Mouse (Mus musculus): Measurements from ENCODE around the gene Pbx1. TPM values are rescaled to one million over a fixed set of nuclear protein-coding genes. Genes with fewer than 3 reads are reported as not detected.

The Pbx1 gene
- total RNA-seq, 4 experiments from 2014 or later = 136 to 166 (median 145) TPM

DNA sequence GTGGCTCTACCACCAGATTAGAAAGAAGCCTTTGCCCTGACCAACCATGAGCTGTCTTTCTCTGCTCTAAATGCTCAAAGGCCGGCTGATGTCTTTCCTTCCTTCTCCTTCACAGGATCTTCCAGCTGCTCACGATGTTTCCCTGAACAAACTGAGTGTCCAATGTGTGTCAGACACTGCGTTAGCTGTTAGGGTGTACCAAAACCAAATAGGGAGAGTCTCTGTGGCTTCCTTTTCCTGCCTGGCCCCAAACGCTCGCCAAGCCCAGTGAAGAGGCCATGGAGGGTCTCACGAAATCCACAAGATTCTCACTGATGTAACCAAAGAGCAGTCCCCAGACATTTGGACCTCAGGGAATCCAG lies 47.5 kb downstream of the Pbx1 start:
- DNase-seq (ENCODE audit: low spot score in 2 of 2) = no peak

DNA sequence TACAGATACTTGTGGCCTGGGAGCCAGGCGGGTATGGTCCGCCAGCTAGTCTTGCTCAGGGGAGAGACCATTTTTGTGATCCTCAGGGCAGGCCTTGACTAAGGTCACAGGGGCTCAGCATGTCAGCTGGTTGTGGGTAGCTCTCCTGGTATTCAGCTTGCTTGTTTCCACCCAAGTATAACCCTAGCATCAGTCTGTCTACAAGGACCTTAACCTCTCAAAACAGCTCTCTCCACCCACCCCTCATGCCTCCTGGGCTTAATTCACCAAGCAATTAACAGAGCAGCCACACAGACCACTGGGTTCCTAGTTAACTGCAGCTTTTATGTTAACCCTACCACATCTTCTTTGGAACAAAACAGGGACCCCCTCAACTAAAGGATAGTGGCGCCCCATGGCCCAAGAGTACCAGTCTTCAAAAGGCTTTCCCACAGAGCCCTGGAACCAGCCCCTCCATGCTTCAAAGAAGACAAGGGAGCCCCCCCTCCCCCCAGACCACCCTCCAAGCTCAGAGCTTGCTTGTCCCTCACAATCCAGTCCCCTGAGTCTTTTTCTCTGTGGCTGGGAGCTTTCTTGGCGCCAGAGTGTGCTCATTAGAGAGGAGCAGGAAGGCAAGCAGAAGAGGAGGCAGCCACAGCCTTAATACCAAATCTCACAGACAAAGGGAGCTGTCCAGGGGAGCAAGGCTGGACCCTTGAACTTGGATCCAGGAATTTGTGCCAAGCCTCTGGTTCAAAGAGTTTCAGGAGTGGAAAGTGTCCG lies 48.1 kb downstream of the Pbx1 start:
- peak in 1 of 2 experiments; percentile 44 for DNase-seq (ENCODE audit: low spot score in 2 of 2)

DNA sequence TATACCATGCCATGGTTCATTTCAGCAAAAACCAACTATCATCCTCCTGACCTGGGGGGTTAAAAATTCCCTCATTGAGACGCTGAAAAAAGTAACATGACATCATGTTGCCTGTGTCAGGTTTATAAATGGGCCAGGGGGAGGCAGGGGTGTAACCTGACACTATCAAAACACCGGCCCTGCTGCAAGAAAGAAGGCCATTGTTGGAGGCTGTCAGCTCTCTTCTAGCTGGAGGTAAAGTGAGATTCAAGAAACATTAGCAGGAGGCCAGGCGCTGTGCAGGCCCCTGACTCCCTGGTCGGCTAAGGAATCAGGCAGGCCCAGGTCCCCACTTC lies 49.3 kb downstream of the Pbx1 start:
- no peak for DNase-seq (ENCODE audit: low spot score in 2 of 2)

DNA sequence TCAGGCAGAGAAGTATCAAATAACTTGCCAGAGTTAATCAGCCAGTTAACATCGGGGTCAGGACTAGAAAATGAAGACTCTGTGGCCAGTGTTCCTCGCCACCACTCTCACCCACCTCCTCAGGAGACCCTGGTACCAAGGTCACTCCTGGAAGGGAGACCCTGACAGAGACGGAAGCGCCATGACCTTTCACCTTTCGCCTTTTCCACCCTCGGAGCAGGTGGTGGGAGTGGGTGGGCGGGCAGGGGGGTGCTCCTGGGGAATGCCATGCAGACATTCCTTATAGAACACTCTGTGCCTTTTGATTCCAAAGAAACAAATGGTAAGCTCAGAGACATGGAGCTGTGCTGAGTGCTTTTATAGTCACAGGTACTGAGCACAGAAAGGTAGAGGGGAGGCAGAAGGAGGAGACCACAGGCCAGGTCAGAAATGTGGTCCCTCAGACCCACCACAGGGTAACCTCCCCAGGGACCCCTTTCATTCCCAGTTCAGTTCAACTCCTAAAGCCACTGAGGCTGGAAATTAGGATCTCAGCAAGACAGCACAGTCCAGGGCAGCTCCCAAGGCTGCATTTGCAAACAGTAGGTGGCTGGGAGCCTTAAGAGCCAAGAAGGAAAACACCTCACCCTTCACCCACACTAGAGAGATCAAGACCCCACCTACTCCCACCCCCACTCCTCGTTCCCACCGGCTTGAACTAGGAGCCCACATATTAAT lies 49.8 kb downstream of the Pbx1 start:
- DNase-seq (ENCODE audit: low spot score in 2 of 2) = no peak

DNA sequence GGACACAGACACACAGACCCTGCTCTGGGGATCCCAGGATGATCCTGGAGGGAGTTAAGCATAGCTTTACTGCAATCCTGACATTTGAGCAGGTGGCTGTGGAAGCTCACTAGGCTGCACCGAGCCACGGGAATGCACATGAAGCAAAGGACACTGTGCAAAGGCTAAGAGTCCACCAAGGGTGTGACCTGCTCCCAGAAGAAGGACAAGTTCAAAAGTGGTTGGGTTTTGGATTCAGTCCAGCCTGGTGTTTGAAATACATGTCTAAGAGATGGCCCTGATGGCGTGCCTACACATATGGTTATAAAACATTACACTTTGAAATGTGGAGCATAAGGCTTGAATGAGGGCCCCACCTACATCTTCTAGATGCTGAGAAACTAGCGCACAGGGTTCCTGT lies 50.6 kb downstream of the Pbx1 start:
- no peak for DNase-seq (ENCODE audit: low spot score in 2 of 2)

DNA sequence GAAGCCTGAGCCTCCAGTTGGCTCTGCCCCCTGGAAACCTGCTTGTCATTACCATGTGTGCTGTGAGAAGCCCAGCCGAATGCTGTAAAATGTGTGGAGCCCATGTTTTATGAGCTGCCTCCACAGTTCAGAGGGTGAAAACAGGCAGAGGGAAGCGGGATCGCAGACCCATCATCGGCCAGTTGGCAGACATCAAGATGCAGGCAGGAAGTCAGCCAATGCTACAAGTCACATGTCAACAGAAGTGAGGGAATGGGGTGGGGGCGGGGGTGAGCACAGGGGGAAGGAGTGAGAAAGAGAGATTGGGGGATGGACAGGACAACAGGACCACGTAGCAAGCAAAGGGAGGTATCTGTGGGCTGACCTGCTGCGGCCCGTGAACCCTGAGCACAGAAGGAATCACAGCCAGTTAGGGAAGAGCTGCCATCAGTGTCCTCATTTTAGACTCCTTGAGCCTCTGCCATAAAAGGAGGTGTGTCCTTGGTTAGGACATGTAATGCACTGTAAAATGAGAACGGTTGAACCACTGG lies 51.8 kb downstream of the Pbx1 start:
- DNase-seq (ENCODE audit: low spot score in 2 of 2) = no peak

DNA sequence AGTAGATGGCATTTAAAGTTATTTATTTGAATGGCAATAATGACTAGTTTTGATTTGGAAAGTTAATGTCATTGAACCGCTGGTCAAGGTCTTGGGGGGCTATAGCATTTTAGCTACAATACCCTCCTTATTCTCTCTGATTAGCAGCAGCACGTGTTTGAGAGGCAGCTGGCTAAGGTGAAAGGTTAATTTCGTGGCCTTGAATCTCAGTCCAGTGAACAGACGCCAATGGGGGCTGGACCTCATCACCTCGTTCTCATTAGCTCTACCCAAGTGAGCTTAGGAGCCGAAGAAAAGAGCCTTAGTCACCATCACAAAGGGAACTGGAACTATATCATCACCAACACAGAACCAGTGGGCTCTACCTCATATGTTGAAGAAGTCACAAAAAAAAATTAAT lies 54.4 kb downstream of the Pbx1 start:
- DNase-seq (ENCODE audit: low spot score in 2 of 2) = no peak

DNA sequence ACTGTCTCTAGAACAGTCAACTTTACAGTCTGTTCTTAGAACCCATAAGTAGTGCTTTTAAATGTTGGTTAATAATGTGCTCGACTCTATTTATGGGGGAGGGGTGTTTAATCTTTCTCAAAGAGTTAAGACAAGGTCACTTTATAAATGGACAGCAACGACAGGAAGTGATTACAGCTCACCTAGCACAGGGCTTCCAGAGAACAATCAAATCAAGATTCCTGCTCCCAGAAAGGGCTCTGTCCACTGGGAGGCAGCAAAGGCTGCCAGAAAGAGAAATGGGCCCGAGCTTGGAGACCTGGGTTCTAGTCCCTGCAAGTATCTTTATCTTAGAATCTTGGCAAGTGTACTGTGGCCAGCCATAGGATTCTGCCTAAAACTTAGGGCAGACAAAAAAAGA lies 55.7 kb downstream of the Pbx1 start:
- no peak for DNase-seq (ENCODE audit: low spot score in 2 of 2)

DNA sequence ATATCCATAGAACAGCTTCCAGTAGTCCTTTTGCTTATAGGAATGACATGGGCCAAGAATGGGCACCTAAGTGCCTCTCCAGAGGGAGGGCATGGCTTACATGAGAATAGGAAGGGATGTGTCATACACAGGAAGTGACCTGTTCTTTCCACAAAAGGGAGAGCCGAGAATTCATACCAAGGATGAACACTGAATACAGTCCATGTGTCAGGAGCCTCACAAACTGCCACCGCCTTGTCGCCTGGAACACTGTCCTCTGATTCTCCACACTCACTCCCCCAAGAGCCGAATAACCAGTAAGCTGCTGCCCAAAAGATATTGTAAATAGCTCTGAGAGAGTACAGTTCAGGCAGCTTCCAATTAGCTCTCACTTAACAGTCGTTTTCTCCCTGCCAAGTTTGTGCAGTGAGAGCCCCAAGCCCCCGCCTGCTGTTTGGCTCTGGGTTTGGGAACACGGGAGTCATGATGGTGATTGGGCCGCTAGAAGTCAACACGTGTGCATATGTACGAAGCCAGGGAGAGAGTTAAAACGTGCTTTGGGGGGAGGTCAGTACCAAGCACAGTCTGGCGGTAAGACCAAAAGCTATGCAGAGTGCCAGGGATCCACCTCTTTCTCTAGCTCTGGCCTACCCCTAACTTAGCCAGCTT lies 57.0 kb downstream of the Pbx1 start:
- no peak for DNase-seq (ENCODE audit: low spot score in 2 of 2)

DNA sequence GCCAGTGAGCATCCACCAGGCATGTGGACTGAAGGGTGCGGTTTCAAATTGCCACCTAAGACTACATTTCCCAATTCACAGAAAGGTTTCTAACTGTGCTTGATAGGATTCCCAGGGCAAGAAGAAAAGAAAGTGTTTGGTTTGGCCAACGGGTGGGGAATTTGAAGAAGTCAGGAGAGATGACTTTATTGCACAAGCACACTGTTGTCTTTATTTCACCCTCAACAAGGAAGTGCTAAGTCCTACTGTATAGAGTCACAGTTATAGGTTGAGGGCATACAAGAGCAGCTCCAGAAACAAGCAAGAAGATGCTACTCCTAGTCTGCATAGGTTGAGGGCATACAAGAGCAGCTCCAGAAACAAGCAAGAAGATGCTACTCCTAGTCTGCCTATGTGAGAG lies 60.0 kb downstream of the Pbx1 start:
- no peak for DNase-seq (ENCODE audit: low spot score in 2 of 2)

DNA sequence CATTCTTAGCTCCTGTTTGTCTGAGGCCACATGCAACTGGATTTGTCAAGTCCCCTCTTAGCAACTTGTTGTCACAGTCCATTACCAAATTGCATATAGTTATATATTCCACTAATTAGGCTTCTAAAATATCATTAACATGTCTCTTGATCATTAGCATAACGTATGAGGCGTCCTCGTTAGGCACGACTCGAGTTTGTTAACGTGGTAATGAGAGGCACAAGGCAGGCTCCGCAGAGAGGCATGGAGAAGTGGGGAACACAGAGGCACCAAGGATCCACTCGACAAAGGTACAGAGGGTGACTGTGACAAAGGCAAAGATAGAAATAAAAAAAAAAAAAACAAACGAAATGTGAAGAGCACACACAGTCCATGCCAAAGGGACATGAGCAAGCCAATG lies 61.1 kb downstream of the Pbx1 start:
- DNase-seq (ENCODE audit: low spot score in 2 of 2) = no peak

DNA sequence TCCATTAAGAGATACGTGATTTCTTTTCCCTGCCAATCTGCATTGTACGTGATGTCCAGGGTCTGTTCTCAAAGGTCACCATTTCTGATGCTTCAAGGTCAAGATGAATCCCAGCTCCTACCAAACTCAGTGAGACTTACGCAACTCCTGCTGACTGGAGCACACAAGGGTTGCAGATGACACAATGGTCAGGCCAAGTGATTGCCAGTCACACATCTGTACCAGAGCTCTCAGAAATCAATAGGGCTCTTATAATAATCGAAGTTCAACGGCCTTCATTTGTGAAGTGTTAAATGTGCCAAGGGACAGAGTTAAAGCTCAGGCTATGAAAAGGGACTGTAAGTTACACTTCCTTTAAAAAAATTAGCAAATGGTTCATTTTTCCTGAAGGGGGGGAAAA lies 65.8 kb downstream of the Pbx1 start:
- no peak for DNase-seq (ENCODE audit: low spot score in 2 of 2)

DNA sequence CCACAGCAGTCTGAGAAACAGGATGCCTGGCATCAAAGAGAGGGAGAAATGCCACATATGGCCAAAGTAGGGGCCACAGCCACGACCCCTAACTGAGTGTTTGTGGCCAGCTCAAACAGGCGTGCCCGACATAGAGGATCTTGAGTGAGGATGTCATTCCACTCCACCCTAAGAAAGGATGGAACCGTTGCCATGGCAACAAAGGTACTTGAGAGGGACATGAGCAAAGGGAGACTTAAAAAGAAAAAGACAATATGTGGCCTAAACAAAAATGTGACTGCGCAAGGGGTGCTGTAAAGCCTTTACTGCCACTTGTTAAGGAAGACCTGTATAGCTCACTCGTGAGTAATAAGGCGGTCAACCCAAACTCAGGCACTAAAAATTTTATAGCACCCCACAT lies 67.7 kb downstream of the Pbx1 start:
- no peak for DNase-seq (ENCODE audit: low spot score in 2 of 2)

DNA sequence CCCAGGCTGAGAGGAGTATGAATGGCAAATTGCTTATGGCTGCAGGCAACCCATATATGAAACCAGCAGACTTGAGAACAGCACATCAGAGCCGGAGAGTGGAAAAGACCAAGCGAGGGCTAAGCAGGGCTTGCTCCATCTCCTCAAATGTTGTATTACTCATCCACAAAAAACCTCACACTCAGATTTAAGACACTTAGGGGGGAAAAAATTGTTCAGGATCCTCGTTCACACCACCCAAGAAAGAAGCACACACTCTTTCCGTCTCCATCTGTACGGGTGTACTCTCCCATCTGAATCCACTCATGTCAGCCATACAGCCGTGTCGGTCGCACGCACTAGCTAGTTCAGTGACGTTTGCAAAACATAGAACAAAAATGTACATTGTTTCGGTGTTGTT lies 69.0 kb downstream of the Pbx1 start:
- no peak for DNase-seq (ENCODE audit: low spot score in 2 of 2)

DNA sequence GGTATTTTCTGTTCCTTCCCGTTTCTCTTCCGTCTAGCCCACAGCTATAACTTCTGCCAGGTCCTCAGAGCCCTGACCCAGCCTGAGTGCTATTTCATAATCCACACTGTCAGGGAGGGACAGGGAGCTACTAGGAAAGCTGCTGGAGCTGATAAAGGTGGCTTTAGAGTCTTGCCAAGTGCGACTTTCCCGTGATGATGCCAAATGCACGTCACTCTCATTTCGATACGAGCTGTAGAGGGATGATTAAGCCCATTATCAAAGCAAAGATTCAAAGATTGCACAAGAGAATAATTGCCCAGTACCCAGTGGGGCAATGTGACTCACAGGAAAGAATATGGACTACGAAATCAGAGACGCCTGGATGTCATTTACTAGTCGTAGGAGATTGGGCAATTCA lies 69.6 kb downstream of the Pbx1 start:
- DNase-seq (ENCODE audit: low spot score in 2 of 2) = no peak

DNA sequence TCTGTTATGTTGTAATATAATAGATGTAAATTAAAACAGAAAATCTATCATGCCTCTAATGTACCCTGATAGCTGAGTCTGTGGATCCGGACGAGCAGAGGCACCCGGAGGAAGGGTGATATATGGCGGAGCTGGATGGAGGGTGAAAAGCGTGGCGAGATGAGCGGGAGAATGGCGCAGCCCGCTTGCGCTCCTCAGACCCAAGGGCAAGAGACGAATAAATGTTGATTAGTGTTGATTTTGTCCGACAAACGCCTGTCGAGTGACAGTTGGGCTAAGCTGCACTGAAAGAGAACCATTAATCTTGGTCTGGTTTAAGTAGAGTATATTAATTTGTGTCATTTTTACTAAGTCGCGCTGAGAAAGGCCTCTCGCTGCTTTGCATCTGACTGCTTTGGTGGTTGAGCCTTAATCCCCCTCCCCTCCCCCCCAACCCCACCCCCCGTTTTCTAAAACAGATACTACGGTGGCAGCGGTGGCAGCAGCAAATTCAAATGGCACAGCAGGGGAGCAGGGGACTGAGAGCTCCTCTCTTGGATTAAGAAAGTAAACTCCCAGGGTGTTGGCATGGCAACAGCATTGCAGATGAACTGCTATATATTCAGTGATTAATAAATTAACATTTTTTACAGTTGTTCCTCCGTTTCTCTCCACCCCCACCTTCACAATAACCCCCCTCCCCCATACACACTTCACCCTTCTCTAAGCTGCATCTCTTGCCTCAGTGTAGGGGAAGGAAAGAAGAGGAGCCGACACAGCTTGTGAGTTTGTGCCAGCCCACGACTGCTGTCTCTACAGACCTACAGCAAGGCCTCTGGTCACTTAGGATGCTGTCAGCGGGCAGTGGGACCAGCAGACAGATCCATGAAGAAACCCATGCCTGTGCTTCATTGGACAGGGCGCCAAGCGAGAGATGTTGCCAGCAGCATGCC lies 74.1 kb downstream of the Pbx1 start:
- no peak for DNase-seq (ENCODE audit: low spot score in 2 of 2)

DNA sequence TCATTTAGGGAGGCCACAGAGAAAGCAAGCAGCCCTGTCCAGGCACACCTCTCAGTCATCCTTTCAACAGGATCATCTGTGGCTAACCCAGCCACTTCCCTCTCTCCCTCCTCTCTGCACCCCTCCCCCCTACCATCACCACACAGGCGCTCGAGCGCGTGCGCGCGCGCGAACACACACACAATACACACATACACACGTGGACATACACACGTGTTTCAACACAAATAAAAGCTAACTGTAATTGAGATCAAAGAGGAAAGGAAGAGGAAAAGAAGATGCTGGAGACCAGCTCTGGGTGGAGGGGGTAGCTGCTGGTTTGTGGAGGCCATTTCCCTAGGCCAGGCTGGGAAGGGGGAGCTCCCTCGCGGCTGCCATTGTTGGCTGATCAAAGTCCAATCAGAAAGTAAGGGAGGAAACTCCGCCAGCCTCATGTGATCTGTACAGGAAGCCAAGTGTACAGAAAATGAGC lies 75.1 kb downstream of the Pbx1 start:
- no peak for DNase-seq (ENCODE audit: low spot score in 2 of 2)

DNA sequence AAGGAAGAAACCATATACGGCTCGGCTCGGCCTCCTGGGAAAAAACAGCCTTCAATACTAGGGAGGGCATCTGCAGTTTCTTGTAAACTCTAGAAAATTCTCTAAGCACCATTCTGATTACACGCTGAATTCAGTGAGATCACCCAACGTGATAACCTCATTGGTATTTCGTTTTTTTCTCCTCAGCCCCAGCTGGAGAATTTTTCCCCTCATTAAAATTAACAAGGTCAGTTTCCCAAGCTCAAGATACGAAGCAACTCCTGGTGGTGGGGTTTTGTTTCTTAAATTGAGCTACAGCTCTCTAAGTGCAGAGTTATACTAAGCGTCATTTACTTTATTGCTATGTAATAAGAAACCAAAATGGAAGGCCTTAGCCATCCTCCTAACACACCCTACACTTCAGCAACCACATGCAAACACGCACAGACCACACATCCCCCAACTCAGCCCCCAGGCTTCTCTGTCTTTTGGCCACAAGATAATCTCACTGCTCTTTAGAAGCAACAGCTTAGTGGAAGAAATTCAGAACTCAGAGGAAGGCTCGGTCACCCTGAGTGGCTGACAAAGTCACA lies 76.0 kb downstream of the Pbx1 start:
- DNase-seq (ENCODE audit: low spot score in 2 of 2) = no peak

DNA sequence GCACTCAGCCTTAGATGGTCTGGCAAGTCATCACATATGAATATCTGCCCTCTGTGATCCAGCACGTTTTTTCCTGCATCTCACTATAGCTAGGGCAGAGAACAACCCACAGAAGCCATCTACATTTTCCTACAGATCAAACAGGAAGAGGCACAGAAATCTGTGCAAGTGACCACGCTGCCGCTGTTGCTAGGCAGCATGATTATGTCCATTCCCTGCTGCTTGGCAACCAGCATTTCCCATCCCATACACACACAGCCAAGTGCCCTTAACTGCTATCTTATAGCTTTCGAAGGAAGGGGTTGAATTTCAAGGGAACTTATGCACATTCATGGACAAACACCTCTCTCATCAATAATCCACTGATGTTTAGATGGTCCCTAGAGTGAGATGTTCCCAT lies 77.1 kb downstream of the Pbx1 start:
- DNase-seq (ENCODE audit: low spot score in 2 of 2) = no peak

DNA sequence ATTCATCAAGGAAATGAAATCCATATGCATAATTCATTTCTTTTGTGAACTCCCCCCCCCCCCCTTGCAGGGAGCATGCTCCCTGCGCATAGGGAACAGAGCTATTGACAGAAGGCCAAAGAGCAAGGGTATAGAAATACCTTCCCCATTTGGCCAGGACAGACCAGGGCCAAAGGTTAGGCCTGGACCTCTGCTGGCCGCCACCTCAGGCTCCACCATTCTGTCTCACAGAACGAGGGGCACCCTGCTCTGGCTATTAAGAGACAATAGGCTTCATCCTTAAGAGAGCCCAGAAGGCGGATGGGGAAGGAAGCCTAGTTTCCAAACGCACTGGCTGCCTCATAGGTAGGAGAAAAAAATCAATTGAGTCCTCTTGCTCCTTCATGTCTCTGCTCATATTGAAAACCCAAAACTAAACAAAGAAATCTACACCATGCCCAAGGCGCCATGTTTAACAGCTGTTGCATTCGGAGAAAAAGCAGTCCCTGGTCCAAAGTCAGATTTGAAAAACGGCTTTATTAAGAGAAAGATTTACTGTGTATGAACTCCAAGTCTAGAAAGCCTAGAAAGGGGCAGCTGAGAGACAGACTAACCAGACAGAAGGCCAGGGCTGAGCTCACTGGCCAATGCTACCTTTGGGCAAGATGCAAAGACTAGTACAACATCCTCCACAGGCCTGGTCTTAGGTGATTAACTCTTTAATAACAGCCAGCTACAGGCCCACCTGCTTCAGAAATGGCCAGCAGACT lies 83.9 kb downstream of the Pbx1 start:
- no peak for DNase-seq (ENCODE audit: low spot score in 2 of 2)

Data from left cerebral cortex, adult 8-10 months (tissue).